Mouse (Mus musculus) brain, adult 2 months (tissue): ENCODE measurements around the gene Sos1.
A peak's percentile ranks its signal among the peaks of the same experiment; 100 is the strongest.

Source experiments
- DNase-seq: peaks from one replicate; pipeline ENCODE4 v3.0.0; 2011; ENCODE audit warnings: low read depth, low spot score

Gene Sos1

DNA sequence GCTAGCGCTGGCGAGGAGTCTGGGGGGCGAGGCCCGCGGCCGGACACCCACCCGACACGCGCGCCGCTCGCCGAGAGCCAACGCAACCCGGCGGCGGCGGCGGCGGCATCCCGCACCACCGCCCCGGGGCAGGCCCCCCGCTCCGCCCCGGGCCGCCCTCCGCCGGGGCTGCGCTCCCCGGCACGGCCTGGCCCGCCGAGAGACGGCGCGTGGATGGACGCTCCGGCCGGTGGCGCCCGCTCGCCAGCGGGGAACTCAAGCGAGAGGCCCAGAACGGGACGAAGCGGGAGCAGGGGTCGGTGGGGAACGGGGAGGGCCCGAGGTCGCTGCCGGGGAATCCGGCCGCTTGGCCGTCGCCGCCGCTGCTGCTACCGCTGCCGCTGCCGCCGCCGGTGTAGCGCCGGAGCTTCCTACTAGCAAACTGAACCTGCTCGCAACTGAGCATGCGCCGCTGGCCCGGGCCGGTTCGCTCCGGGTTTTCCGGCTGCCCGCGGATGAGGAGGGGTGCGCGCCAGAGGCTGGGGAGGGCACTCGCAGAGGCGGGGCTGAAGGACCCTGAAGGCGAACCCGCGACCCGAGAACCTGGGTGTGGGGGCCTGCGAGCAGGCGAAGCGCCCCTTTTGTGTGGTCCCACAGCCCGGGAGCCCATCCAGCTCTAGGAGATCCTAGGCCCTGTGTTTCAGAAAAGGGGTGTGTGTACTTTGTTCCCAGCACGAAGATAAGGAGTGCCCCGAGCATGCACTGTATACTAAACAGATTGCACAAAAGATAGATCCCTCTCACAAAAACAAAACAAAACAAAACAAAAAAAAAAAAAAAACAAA lies at the start of gene Sos1:
Gene Sos1 (minus strand): TSS at position 423 of the 824 bp plus-strand sequence.
- DNase-seq, result peak; percentile 97

DNA sequence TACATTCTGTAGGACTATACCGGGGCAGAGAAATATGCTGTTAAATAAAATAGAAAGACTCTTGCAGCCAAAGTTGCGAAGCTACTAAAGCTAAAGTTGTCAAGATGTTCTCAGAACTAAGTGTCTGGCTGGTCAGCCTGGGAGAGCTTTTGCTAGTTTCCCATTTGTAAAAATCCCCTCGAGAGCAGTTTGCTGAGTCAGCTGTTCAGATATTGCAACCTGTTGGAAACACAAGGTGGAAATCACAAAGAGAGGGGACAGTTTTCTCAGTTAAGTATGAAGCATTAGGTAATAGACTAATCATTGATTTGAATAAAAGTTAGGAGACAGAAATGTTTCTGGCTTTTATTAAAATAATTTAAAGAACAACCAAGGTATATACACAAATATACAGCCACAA lies 43.0 kb upstream of the Sos1 start:
- DNase-seq, result no peak

DNA sequence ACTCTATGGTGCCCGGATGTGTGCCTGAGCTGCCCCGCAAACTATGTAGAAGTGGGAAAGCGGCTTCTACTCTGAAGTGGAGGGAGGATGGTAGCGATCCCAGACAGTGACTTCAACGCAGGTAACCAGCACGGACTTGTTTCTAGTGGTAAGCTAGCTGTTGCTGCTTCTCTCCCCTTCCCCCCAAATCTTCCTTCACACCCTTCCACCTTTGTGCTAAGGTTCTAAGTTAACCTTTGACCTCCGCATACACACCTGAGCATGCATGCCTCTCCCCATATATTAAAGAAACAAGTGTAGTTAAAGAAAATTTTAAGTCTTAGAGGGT lies 41.9 kb upstream of the Sos1 start:
- no peak for DNase-seq

DNA sequence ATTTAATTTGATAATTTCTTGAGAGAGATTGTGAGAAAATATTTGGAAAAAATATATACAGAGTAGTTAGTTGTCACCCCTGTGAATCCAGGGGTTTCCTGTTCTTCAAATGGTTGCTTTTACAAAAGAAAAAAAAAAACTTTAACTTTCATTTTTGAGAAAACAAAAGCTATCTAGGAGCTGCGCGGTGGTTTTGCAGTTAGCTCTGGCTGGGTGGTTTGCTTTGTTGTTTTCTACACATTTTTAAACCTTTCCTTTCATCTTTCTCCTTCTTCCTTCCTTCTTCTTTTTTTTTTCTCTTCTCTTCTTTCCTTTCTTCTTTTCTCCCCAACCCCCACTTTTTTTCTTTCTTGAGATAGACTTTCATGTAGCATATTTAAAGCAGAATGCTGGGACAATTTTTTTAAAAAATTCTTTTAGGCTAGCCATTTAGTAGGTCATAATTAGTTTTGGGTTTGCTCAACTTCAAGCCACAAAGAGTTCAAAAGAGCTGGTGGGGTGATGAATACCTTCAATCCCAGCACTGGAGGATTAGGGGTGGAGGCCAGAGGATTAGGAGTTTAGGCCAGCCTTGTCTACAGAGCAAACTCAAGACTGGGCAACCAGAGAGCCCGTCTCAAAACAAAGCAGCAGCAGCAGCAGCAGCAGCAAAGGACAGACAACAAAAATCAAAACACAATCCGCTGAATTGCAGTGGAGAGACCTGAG lies 41.4 kb upstream of the Sos1 start:
- DNase-seq, result no peak

DNA sequence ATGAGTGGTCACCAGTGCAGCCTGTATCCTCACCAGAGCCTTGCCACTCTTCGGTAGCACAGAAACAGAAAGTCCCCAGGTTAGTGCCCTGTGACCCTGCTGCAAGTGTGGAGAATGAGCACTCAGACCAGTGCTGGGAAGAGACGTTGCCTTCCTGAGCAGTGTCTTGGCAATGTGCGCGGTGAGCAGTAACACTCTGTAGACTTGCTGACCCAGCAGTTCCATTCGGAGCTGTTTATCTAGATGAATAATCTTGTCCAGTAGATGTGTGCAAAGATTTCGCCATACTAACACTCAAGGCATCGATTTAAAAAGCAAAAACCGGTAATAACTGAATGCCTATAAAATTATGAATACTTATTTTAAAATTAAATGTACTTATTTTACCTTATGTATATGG lies 40.3 kb upstream of the Sos1 start:
- DNase-seq, result peak; percentile 5

DNA sequence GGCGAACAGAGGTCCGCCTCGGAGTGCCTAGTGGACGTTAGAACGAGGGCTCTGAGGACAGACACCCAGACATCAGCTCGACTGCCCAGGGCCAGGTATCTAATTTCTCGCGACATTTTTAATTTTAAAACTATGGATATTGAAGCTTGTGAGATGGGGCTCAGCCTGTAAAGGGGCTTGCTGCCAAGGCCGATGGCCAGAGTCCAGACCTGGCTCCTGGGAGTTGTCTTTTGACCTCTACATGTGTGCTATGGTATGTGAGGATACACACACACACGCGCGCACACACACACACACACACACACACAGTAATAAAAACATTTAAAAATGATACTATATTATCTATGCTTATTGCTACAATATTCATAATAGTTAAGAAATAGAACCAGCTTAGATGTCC lies 38.6 kb upstream of the Sos1 start:
- no peak for DNase-seq

DNA sequence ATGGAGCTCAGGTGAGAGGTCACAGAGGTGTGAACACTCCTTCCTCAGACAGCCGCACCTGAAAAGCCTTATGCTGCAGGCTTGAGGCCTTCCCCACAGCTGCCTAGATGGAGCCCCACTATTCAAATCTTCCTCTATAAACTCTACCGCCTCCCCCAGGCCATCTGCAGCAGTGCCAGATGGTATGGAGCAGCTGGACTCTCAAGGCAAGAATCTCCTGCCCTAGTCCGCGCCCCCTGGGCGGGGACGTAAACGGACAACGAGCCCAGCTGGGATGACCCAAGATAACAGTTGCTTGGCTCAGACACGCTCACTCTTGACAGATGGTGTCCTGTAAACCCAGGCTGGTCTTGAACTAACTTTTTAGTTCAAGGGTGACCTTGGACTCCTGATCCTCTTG lies 37.0 kb upstream of the Sos1 start:
- no peak for DNase-seq

DNA sequence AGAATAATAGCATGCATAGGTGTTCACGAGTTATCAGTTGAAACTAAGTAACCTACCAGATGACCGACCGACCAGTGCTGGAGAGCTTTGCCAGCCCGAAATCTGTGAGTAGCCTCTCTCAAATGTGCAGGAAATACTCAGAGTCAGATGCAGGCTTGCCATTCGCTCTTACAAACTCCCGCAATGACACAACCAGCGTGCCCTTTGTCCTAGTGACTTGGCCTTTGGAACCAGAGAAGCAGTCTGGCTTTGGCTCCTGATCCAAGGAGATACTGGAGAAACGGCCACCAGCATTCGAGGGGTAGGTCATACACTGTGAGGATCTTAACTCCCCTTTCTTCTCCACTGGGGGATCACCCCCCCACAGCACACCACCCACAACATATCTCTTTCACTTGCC lies 35.7 kb upstream of the Sos1 start:
- no peak for DNase-seq

DNA sequence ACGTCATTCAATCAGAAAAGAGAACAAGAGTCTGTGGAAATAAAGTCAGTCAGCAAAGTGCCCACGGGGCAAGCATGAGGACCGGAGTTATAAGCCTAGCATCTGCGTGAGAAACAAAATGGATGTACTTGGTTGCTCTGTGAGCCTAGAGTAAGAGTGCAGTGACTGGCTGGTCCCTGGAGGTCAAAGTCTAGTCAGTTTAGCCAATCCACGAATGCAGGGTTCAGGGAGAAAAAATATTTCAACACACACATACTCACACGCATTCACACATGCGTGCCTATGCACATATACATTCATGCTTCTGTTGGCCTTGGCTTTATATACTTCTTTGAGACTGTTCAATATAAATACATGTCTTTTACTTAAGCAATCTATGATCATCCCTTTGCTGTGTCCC lies 35.3 kb upstream of the Sos1 start:
- DNase-seq, result no peak

DNA sequence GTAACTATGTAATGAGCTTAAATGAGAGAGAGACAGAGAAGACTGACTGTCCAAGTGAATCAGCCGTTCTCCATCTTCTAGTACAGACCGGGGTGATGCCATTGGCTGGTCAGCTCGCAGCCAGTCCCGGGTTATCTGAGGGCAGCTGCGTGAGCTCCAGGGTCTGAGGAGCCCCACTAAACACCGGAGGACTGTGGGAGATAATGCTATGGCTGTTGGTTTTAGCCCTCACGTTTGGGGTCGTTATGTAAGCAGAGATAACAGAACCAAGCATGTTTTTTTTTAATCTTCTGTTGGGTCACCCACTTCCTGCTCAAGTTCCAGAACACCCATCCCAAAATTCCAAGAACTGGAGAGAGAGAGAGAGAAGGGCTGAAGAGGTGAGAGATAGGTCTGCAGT lies 33.5 kb upstream of the Sos1 start:
- DNase-seq, result no peak

DNA sequence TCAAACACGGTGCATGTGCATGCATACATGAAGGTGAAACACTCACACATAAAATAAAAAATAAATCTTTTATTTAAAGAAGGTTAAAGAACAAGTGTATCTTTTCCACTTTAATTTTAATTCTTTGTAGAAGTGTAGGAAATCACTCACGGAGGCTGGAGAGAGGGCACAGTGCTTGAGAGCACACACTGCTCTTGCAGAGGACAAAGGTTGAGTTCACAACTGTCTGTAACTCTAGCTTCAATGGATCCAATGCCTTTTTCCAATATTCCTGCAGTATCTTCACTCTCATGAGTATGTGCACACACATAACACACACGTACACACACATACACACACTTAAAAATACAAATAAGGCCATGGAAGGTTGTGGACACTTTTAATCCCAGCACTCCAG lies 30.2 kb upstream of the Sos1 start:
- no peak for DNase-seq

DNA sequence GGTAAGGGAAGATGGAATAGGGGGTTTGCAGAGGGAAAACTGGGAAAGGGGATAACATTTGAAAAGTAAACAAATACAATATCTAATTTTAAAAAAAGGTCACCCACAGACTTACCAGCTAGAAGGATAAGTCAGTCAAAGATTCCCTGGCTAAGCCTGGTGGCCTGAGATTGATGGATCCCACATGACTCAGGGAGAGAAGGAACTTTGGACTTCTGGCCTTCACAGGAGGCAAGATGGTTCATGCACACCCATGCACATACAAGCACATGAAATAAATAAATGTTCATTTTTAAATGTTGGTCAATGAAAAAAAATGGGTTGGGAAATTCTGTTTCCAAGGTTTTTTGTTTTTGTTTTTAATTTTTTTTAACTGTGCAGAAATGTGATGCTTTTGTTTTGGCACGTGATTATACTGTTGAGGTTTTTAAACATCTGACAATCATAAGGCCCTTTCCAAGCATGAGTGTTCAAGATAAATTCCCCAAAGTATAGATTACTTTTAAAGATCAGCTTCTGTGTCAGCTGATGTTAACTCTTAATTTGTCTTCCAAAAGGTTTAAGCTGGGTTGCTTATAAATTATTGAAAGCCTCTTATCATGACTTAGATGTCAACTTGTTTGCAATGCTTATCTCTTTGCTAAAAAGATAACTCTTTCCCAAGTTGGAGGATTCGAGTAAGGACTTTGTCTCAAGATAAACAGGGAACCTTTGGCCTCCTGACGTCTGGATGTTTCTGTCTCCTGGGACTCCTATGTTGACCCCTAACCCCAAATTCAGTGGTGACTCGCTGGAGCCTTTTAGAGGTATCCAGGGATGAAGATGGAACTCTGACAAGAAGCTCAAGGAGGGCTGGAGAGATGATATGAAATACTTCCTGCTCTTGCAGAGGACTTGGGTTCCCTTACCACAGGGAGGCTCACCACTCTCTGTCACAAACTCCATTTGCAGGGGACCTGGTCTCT lies 29.5 kb upstream of the Sos1 start:
- DNase-seq, result no peak

DNA sequence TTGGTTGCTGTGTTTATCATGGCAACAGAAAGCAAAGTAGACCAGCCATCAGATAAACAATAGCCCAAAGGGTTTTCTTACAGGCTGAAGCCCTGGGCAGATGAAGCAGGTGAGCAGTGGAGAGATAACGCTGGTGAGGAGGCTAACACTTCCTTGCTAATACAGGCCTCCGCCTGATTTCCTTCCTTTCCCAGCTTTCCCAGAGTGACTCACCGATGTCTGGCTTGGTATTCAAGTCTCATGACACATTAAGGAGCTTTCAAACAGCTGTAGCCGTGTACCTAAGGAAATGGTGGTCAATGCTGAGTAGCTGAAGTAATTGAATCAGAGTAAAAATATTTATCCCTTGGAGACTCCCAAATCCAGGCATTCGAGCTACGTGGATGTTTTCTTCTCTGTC lies 25.5 kb upstream of the Sos1 start:
- no peak for DNase-seq

DNA sequence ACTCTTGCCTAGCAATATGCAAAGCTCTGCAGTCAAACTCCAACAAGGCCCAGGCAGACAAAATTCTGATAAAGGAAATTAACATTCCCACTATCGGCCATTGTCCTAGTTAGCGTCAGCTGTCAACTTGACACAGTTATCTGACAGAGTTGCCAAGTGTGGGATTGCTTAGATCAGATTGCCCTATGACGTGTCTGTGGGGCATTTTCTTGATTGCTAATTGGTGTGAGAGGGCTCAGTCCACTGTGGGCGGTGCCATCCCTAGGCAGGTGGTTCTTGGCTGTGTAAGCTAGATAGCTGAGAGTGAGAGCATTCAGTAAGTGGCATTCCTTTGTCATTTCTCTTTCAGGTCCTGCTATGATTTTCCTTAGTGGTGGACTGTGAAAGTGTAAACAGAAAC lies 25.1 kb upstream of the Sos1 start:
- DNase-seq, result no peak

DNA sequence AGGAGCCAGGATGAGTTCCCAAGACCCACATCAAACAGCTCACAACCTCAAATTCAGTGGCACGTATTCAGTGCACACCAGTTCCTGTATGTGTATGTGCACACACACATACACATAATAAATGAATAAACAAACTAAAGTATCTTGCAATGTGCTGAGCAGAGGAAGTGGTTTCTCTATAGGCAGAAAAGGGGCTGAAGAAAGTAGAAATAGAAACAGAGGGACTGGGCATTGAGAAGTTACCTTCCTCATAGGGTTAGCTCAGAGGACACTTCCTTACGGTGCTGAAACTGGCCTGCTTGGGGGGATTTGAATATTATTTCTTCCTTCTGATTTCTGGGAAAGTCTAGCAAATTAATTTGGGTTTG lies 21.5 kb upstream of the Sos1 start:
- DNase-seq, result no peak

DNA sequence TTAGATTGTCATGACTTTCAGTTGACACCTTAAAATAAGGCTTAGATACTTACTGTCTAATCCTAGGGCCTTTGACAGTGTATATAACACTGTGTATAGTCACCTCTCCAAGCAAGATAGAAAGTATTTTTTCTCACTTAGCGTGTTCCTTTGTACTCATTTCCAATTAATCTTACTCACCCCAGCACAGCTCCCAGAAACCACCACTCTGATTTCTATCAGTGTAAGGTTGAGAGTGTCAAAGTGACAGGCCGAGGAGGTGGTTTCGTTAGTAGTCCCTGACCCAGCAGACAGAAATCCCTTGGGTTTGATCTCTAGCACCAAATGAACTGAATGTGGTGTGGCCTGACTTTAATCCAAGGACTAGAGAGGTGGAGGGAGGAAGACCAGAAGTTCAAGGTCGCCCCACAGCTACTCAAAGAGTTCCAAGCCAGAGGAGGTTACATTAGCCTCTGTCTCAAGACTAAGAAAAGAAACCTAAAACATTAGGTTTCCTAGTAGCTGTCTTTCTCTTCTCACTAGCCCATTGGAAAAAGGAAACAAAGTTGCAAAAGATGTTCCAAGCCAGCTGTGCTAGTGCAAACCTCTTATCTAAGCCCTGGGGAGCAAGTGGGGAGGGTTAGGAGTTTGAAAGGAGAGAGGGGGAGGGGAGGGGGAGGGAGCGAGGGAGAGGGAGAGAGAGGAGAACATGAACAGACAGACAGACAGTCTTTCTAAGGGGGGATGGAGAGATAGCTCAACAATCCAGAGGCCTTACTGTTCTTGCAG lies 21.0 kb upstream of the Sos1 start:
- DNase-seq, result no peak

DNA sequence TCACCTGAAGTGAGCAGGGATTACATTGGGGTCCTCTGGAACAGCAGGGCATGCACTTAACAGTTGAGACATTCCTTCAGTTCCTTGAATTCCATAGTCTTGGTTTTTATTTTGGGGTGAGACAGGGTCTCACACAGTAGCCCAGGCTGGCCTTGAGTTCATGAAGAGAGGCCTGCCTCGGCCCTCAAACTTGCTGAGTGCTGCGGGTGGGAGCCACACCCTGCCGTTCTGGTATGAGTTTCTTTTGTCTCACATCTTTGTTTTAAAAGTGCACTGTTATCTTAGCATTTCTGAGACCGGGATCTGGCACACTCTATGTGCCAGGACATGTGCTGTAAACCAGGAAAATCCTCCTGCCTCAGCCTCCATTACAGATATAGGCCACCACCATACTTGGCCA lies 19.8 kb upstream of the Sos1 start:
- no peak for DNase-seq

DNA sequence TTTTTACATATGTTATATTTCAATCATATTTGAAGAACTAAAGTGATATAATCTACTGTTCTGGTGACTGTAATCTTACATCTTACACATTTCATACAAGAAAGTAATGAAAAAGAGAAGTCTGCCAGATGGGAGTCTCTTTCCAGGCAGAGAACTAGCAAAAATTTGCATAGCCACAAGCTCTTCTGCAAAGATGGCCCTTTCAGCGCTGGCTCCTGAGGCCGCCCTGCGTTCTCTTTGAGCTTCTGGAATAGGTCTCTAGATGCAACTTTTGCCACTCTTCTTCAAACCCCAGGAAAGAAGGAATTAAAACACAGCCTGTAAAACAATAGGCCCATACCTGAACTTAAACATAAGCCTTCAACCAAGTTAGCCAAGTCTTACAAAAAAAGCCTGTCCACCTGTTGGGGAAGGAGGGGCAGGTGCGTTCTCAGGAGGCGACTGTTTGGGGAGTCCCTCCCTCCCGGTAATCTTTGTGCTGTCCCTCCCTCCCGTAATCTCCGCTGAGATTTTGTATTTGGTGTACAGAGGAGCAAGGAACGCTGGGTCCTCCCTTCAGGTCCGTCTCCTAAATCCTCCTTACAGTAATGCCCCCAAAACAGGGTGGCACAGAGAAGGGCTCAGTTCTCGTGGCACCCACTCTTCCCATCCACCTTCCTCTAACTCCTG lies 18.5 kb upstream of the Sos1 start:
- DNase-seq, result no peak

DNA sequence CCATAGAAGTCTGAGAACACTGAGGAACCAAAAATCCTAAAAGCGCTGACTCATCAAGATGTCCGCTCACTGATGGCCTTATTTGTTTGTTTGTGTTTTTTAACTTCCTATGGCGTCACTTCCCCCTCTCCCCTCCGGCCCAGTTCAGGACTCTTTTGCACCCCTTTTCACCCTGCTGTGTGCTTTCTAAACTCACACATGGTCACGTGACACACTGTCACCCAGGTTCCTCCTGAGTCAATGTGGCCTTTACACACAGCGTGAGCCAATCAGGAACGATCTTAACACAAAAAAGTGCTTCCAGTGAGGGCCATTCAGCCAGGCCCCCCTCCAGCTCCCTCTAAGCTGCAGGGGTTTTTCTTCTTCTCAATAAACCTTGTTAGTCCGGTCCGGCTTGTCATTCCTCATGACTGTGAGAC lies 16.9 kb upstream of the Sos1 start:
- no peak for DNase-seq

DNA sequence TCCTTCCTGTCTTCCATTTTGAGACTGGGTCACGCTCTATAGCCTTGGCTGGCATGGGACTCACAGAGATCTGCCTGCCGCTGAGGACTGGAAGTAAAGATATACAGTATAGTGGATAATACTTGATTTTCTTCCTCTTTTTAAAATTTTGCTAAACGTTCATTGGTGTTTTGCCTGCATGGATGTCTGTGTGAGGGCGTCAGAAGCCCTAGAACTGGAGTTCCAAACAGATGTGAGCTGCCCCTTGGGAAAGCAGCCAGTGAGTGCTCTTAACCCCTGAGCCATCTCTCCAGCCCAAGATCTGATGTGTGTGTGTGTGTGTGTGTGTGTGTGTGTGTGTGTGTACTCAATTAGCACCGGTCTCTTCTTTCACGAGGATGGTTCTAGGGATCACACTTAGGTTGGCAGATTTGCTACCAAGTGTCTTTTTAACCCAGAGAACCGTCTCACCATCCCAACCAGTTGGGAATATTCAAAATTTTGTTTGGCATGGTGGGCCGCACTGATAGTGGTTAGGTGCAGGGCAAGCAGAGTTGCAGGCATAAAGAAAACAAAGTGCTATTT lies 16.4 kb upstream of the Sos1 start:
- no peak for DNase-seq

DNA sequence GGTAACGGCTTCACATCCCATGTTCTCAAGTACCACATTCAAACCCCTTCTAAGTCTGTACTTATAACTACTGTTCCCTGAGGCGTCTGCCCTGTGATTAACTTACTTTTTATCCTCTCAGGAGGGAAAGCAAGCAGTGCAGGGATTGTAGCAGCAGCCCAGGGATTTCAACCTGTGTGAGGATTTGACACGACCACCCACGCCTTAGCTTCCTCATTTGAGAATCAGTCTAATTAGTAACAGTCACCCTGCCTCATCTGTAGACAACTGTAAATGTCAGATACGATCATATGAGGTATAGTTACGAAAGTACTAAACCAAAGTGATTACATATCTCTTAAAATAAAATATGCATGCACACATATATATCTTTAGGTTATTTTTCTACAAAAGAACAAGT lies 15.9 kb upstream of the Sos1 start:
- DNase-seq, result peak; percentile 18
